Mouse (Mus musculus): ENCODE data around the gene Dpep3. TPM values are rescaled to one million over a fixed set of nuclear protein-coding genes. Genes with fewer than 3 reads are reported as not detected.

Dpep3 gene
- polyA plus RNA-seq (2017; shearing (Covaris generic)), result not detected

GRCm38 (mm10) chr8:105979325-105979724, at the start of gene Dpep3:
Gene Dpep3 (minus strand): TSS chr8:105979429.

DNA sequence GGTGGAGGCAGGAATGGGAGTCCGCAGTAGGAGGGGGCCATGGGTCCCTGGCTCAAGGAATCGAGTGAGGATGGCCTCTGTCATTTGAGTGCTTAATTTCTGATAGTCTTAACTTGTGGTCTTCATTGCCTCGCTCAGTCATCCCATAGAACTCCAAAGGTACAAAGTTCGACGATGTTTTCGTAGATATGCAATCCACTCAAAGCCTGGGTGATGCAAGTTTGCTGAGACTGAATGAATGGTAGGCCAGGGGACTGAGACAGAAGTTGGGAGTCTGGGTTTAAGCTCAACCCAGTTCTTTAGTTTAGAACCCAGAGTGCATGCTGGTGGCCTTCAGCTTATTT, 32.4 kb upstream of the Dpep3 start, which contains the start of gene Ddx28:
Ddx28 (minus strand) TSS at position 240 of the 344 bp plus-strand sequence.

DNA sequence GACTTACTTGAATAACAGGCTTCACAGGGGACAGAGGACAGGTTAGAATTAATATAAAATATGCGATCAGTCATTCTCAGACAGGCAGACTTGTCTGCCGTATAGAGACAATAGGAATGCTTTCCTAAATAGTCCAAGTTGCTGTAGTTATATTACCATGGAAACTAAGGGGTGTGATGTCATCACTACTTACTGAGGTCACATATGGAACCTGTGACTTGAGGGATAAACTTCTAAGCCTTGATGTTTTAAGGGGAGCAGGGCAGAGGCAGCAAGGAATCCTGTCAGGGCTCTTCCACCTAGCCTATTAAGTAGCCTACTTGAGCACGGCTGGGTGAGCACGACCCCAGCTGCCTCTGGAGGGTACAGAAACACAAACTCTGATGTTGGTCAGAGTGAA, 26.6 kb upstream of the Dpep3 start, which contains the start of gene Dpep2nb:
Dpep2nb (minus strand) TSS at position 101 of the 400 bp plus-strand sequence.

DNA sequence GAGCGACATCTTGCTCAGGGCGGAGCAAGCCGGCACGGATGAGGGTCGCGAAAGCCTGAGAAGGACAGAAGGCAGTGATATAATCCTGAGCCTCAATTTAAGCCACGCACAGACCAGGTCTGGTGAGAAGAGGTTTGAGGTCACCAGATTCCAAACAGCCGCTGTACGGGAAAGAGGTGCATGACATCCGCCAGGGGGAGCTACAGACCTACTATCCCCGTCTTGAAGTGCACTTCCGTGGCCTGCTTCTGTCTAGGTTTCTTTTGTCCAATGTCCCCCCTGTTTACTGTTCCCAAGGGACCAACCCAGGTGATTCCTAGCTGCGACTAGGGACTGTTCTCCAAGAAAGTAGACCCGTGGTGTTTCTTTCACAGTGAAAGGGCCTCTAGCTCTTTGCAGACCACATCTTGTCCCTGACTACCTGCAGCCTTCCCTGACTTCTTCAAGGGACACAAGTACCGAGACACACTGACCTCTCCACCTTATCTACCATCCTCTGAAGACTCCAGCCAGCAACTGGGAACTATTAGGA, 11.7 kb upstream of the Dpep3 start, which contains the start of gene Dus2:
Dus2 (plus strand) TSS at position 482 of the 532 bp plus-strand sequence.

DNA sequence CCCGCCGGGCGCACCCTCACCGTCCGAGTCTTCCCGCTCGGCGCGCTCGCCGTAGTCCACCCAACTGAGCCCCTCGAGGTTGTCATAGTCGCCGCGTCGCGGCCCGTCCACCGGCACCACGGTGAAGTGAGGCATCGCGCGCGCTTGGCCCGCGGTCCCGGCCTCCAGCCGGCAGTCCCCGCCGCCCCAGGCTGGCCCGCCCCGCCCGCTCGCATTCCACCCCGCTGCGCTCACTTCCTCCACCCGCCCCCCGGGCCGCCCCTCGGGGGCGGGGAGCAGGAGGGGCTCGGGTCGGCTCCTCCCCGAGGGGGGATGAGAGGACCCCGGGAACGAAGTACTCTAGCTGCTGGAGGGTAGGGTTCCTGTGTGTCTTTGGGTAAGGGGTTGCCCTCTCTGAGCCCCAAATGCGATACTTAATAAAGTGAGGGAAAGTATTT, 13.3 kb downstream of the Dpep3 start, which contains the start of gene Slc12a4:
Slc12a4 (minus strand) TSS at position 193 of the 437 bp plus-strand sequence.

GRCm38 (mm10) chr8:105943321-105943739, 35.9 kb downstream of the Dpep3 start, which contains the start of gene Lcat:
Gene Lcat (minus strand): TSS chr8:105943382.

GRCm38 (mm10) chr8:105938306-105938669, 40.9 kb downstream of the Dpep3 start, which contains the start of gene Psmb10:
Gene Psmb10 (minus strand): TSS chr8:105938444.

DNA sequence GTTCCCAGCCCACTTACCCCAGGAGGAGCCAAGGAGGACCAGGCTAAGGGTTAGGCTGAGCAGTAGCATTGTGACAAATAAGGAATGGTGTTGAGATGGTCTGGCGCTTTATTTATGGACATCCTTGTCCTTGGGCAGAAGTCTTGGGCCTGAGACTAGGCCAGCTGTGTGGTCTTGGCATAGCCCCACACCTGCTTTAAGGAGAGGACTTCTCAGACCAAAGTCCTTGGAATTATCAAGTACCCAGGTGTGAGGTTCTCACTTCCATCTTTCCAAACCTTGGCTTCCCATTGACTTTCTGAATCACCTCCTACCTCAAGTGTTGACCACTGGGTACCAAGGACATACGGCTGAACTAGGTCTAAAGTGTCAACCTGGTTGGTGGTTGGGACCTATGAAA, 45.5 kb downstream of the Dpep3 start, which contains the start of gene Ctrl:
Ctrl (minus strand) TSS at position 101 of the 400 bp plus-strand sequence.

Other genes with a start within 250 kb of the Dpep3 start
- gene Gfod2, start 220.8 kb downstream of the Dpep3 start, polyA plus RNA-seq (2017; shearing (Covaris generic)), result 6.3 TPM
- 27.8 TPM for gene Ranbp10, start 152.1 kb downstream of the Dpep3 start, polyA plus RNA-seq (2017; shearing (Covaris generic))
- gene Tsnaxip1, start 151.7 kb downstream of the Dpep3 start, polyA plus RNA-seq (2017; shearing (Covaris generic)), result not detected
- gene Cenpt, start 126.2 kb downstream of the Dpep3 start, polyA plus RNA-seq (2017; shearing (Covaris generic)), result 18.1 TPM
- gene Thap11, start 124.3 kb downstream of the Dpep3 start, polyA plus RNA-seq (2017; shearing (Covaris generic)), result 17.4 TPM
- gene Nutf2, start 118.8 kb downstream of the Dpep3 start, polyA plus RNA-seq (2017; shearing (Covaris generic)), result 11.7 TPM
- 120 TPM for gene Edc4, start 98.5 kb downstream of the Dpep3 start, polyA plus RNA-seq (2017; shearing (Covaris generic))
- gene Nrn1l, start 85.9 kb downstream of the Dpep3 start, polyA plus RNA-seq (2017; shearing (Covaris generic)), result 2.6 TPM
- gene Pskh1, start 79.0 kb downstream of the Dpep3 start, polyA plus RNA-seq (2017; shearing (Covaris generic)), result 38.1 TPM
- 1.9 TPM for gene Ctrl, start 45.6 kb downstream of the Dpep3 start, polyA plus RNA-seq (2017; shearing (Covaris generic))
- 505 TPM for gene Psmb10, start 41.0 kb downstream of the Dpep3 start, polyA plus RNA-seq (2017; shearing (Covaris generic))
- 0.59 TPM for gene Lcat, start 36.0 kb downstream of the Dpep3 start, polyA plus RNA-seq (2017; shearing (Covaris generic))
- gene Slc12a4, start 13.3 kb downstream of the Dpep3 start, polyA plus RNA-seq (2017; shearing (Covaris generic)), result 20.9 TPM
- gene Dus2, start 11.9 kb upstream of the Dpep3 start, polyA plus RNA-seq (2017; shearing (Covaris generic)), result 31.4 TPM
- gene Dpep2nb, start 26.5 kb upstream of the Dpep3 start, polyA plus RNA-seq (2017; shearing (Covaris generic)), result 0.43 TPM
- 10.8 TPM for gene Ddx28, start 32.5 kb upstream of the Dpep3 start, polyA plus RNA-seq (2017; shearing (Covaris generic))
- gene Nfatc3, start 79.4 kb upstream of the Dpep3 start, polyA plus RNA-seq (2017; shearing (Covaris generic)), result 63.7 TPM
- gene Esrp2, start 157.5 kb upstream of the Dpep3 start, polyA plus RNA-seq (2017; shearing (Covaris generic)), result 1.7 TPM
- 14.1 TPM for gene Pla2g15, start 171.0 kb upstream of the Dpep3 start, polyA plus RNA-seq (2017; shearing (Covaris generic))
- 46.5 TPM for gene Slc7a6, start 189.4 kb upstream of the Dpep3 start, polyA plus RNA-seq (2017; shearing (Covaris generic))
- 47.3 TPM for gene Slc7a6os, start 231.5 kb upstream of the Dpep3 start, polyA plus RNA-seq (2017; shearing (Covaris generic))
- 48.2 TPM for gene Prmt7, start 231.5 kb upstream of the Dpep3 start, polyA plus RNA-seq (2017; shearing (Covaris generic))